Mouse (Mus musculus) bone marrow, adult 2 months (tissue): ENCODE data around the gene Map2k7.

Experiments
- CTCF ChIP-seq: fragments of 200-500 bp; IDR thresholded peaks from 2 replicates; pipeline ENCODE4 v1.5.1; 2011; ENCODE audit warnings: low read length, control low read depth; ENCODE audit not compliant: control insufficient read depth, insufficient read depth
- POLR2A ChIP-seq: fragments of 200-500 bp; IDR thresholded peaks from 2 replicates; pipeline ENCODE4 v1.6.1; 2011; ENCODE audit warnings: low read depth, mild to moderate bottlenecking, control low read depth, low read length, borderline replicate concordance; ENCODE audit not compliant: control insufficient read depth

- no peak for TF ChIP-seq POLR2A
- TF ChIP-seq CTCF, result no peak
These were observed 18.8 kb downstream of the Map2k7 start for GRCm38 (mm10) chr8:4257350-4257749.
